Comparison of ENCODE assay signal across 23 mouse cellular contexts in the genomic region with DNA sequence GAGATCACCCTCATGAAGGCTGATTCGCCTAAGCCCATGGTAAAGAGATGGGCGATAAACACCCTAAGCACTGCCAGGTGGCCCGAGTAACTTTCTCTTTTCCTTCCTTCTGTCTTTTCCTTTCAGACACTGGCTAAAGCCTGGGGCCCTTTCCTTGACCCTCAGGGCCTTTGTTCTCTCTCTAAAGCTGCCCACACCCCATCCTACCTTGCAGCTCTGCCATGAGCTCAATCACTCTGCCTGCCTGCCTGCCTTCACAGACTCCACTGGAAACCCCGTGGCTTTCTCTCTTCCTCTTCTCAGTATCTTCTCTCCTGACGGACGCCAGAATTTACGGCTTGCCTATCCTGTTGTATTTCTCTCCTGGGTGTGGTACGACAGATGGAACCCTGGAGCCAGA.
DNase-seq lines count a peak whose midpoint lies in the region; ATAC-seq and TF ChIP-seq lines count a peak whose summit lies in the region.
"Had no signal": no experiment of that assay in that cellular context is flagged by ENCODE, and none has a peak within 500 bp of the region (broad histone marks: within the 10 kb centered on the region; RNA-seq: fewer than 3 reads in every experiment).

No protein-coding gene starts in this region.

- DNase-seq in forebrain, embryonic 10.5 days (ENCODE audit: extremely low spot score, low spot score), result no peak
- DNase-seq in forebrain, embryonic 14.5 days (ENCODE audit: low spot score), result no peak
- peak; percentile 18 for DNase-seq in neural tube, embryonic 10.5 days (ENCODE audit: extremely low spot score, low spot score)
- DNase-seq in induced T-regulatory cell, adult 2 months (ENCODE audit: low read depth), result peak; percentile 19
- DNase-seq in lung, postnatal 0 days (ENCODE audit: low spot score), result no peak
- DNase-seq in kidney, adult 2 months, result no peak
- DNase-seq: adrenal gland, postnatal 25 days; cerebellum, adult 8-10 months; cerebellum, postnatal 36 days; gastrocnemius, postnatal 10 days; heart, adult 11 months; heart, postnatal 36 days; kidney, postnatal 4 days; lung, adult 18-20 months; thymus, adult 2 months had no signal

- no peak for TF ChIP-seq POLR2A in kidney, adult 2 months (IDR thresholded peaks at IDR 0.05; ENCODE audit: low read depth, low read length)

- no peak for TF ChIP-seq CTCF in lung, postnatal 0 days (IDR thresholded peaks at IDR 0.05)
- no peak for TF ChIP-seq CTCF in kidney, adult 2 months (conservative IDR thresholded peaks at IDR 0.05; ENCODE audit: insufficient read depth, insufficient read length, low read depth, low read length)

- ATAC-seq in forebrain, embryonic 14.5 days, result no peak
- ATAC-seq in neural tube, embryonic 15.5 days (ENCODE audit: low FRiP score), result no peak
- ATAC-seq in lung, postnatal 0 days, result no peak
- no peak for ATAC-seq in forebrain, embryonic 13.5 days
- ATAC-seq: intestine, embryonic 16.5 days; liver, embryonic 12.5 days had no signal

- H3K4me3 ChIP-seq in forebrain, embryonic 10.5 days, result no peak overlapping the region
- no peak overlapping the region for H3K4me3 ChIP-seq in forebrain, embryonic 14.5 days (ENCODE audit: low read depth, low read length)
- no peak overlapping the region for H3K4me3 ChIP-seq in neural tube, embryonic 15.5 days (replicated peaks)
- H3K4me3 ChIP-seq in lung, postnatal 0 days (ENCODE audit: low read depth, low read length), result no peak overlapping the region
- no peak overlapping the region for H3K4me3 ChIP-seq in forebrain, embryonic 13.5 days
- H3K4me3 ChIP-seq in kidney, adult 2 months (ENCODE audit: insufficient read depth, low read depth, low read length), result no peak overlapping the region
- H3K4me3 ChIP-seq: embryonic facial prominence, embryonic 12.5 days; forebrain, embryonic 12.5 days; limb, embryonic 13.5 days; liver, embryonic 12.5 days had no signal

- peaks cover 2% of the 10 kb centered on the region; the same call in 1 of the 2 replicates for H3K9me3 ChIP-seq in forebrain, embryonic 10.5 days
- no peaks in the 10 kb centered on the region for H3K9me3 ChIP-seq in forebrain, embryonic 14.5 days (replicated peaks; ENCODE audit: control insufficient read depth, low read length)
- no peaks in the 10 kb centered on the region for H3K9me3 ChIP-seq in neural tube, embryonic 15.5 days (replicated peaks)
- no peaks in the 10 kb centered on the region for H3K9me3 ChIP-seq in lung, postnatal 0 days (ENCODE audit: low read length)
- H3K9me3 ChIP-seq in forebrain, embryonic 13.5 days (replicated peaks), result 0 out of 2 replicates have a peak, but pooled peaks cover under 1% of the 10 kb centered on the region
- H3K9me3 ChIP-seq: liver, embryonic 12.5 days had no signal

- H3K4me2 ChIP-seq in forebrain, embryonic 14.5 days (ENCODE audit: low read length), result no peak overlapping the region
- no peak overlapping the region for H3K4me2 ChIP-seq in neural tube, embryonic 15.5 days
- no peak overlapping the region for H3K4me2 ChIP-seq in lung, postnatal 0 days (replicated peaks; ENCODE audit: low read depth, low read length)
- H3K4me2 ChIP-seq in forebrain, embryonic 13.5 days, result no peak overlapping the region
- H3K4me2 ChIP-seq: embryonic facial prominence, embryonic 12.5 days; forebrain, embryonic 12.5 days; hindbrain, embryonic 14.5 days; limb, embryonic 13.5 days; liver, embryonic 12.5 days had no signal

- no peak for TF ChIP-seq EP300 in lung, postnatal 0 days (IDR thresholded peaks at IDR 0.05)

- H3K27ac ChIP-seq in forebrain, embryonic 10.5 days, result peak overlapping the region; percentile 27
- no peak overlapping the region for H3K27ac ChIP-seq in forebrain, embryonic 14.5 days (ENCODE audit: low read depth, low read length)
- H3K27ac ChIP-seq in neural tube, embryonic 15.5 days (replicated peaks), result no peak overlapping the region
- H3K27ac ChIP-seq in lung, postnatal 0 days (ENCODE audit: low read length), result no peak overlapping the region
- H3K27ac ChIP-seq in forebrain, embryonic 13.5 days, result no peak overlapping the region
- no peak overlapping the region for H3K27ac ChIP-seq in kidney, adult 2 months (ENCODE audit: insufficient read depth, low read depth, low read length)
- H3K27ac ChIP-seq: embryonic facial prominence, embryonic 12.5 days; forebrain, embryonic 12.5 days; hindbrain, embryonic 14.5 days; limb, embryonic 13.5 days; liver, embryonic 12.5 days had no signal

- no peaks in the 10 kb centered on the region for H3K36me3 ChIP-seq in forebrain, embryonic 10.5 days (replicated peaks)
- H3K36me3 ChIP-seq in forebrain, embryonic 14.5 days (ENCODE audit: control insufficient read depth, insufficient read depth, low read length), result no peaks in the 10 kb centered on the region
- H3K36me3 ChIP-seq in neural tube, embryonic 15.5 days, result no peaks in the 10 kb centered on the region
- H3K36me3 ChIP-seq in lung, postnatal 0 days (ENCODE audit: insufficient read depth, low read length), result no peaks in the 10 kb centered on the region
- no peaks in the 10 kb centered on the region for H3K36me3 ChIP-seq in forebrain, embryonic 13.5 days (ENCODE audit: poor library complexity, severe bottlenecking)
- no peaks in the 10 kb centered on the region for H3K36me3 ChIP-seq in kidney, adult 2 months (ENCODE audit: control insufficient read depth, insufficient read depth, low read length)
- H3K36me3 ChIP-seq: embryonic facial prominence, embryonic 12.5 days; forebrain, embryonic 12.5 days; limb, embryonic 13.5 days; liver, embryonic 12.5 days had no signal

- H3K27me3 ChIP-seq in forebrain, embryonic 10.5 days (ENCODE audit: poor library complexity, severe bottlenecking), result peaks cover 22% of the 10 kb centered on the region
- H3K27me3 ChIP-seq in forebrain, embryonic 14.5 days (replicated peaks; ENCODE audit: control insufficient read depth, insufficient read depth, low read length), result no peaks in the 10 kb centered on the region
- no peaks in the 10 kb centered on the region for H3K27me3 ChIP-seq in neural tube, embryonic 15.5 days (replicated peaks)
- no peaks in the 10 kb centered on the region for H3K27me3 ChIP-seq in lung, postnatal 0 days (replicated peaks; ENCODE audit: insufficient read depth, low read length)
- 0 out of 2 replicates have a peak, but pooled peaks cover 5% of the 10 kb centered on the region for H3K27me3 ChIP-seq in forebrain, embryonic 13.5 days
- H3K27me3 ChIP-seq in kidney, adult 2 months (replicated peaks; ENCODE audit: control insufficient read depth, insufficient read depth, low read length), result no peaks in the 10 kb centered on the region
- H3K27me3 ChIP-seq: limb, embryonic 13.5 days had no signal

- H3K4me1 ChIP-seq in forebrain, embryonic 10.5 days, result peaks cover 56% of the 10 kb centered on the region
- H3K4me1 ChIP-seq in forebrain, embryonic 14.5 days (ENCODE audit: control insufficient read depth, insufficient read depth, low read length), result peaks cover 20% of the 10 kb centered on the region
- peaks cover 20% of the 10 kb centered on the region for H3K4me1 ChIP-seq in neural tube, embryonic 15.5 days
- no peaks in the 10 kb centered on the region; the same call in 1 of the 2 replicates for H3K4me1 ChIP-seq in lung, postnatal 0 days (ENCODE audit: insufficient read depth, low read depth, low read length)
- peaks cover 27% of the 10 kb centered on the region for H3K4me1 ChIP-seq in forebrain, embryonic 13.5 days
- no peaks in the 10 kb centered on the region for H3K4me1 ChIP-seq in kidney, adult 2 months (ENCODE audit: control insufficient read depth, insufficient read depth, low read length)

- H3K9ac ChIP-seq in forebrain, embryonic 14.5 days (ENCODE audit: low read length), result no peak overlapping the region
- no peak overlapping the region for H3K9ac ChIP-seq in neural tube, embryonic 15.5 days (replicated peaks)
- no peak overlapping the region for H3K9ac ChIP-seq in lung, postnatal 0 days (replicated peaks; ENCODE audit: low read depth)
- no peak overlapping the region for H3K9ac ChIP-seq in forebrain, embryonic 13.5 days
- H3K9ac ChIP-seq: embryonic facial prominence, embryonic 12.5 days; forebrain, embryonic 12.5 days; hindbrain, embryonic 14.5 days; limb, embryonic 13.5 days; liver, embryonic 12.5 days had no signal

- WGBS in forebrain, embryonic 10.5 days, result 20% methylated on average over 8 of the region's 8 CpGs
- 38% methylated on average over 8 of the region's 8 CpGs for WGBS in forebrain, embryonic 14.5 days
- WGBS in neural tube, embryonic 15.5 days, result 33% methylated on average over 8 of the region's 8 CpGs
- 45% methylated on average over 8 of the region's 8 CpGs for WGBS in lung, postnatal 0 days
- 31% methylated on average over 8 of the region's 8 CpGs for WGBS in forebrain, embryonic 13.5 days
- WGBS in kidney, adult 2 months, result 72% methylated on average over 8 of the region's 8 CpGs

Comparison
In these comparisons a context has a peak if more than half of its experiments do, and no peak if none do; other contexts are left out.
1. DNase-seq: peak in neural tube, embryonic 10.5 days (single experiment) and induced T-regulatory cell, adult 2 months (single experiment); none in forebrain, embryonic 10.5 days (single experiment), forebrain, embryonic 14.5 days (single experiment), lung, postnatal 0 days (single experiment) and kidney, adult 2 months (single experiment).